Mouse (Mus musculus): ENCODE results near the gene Olfr1438-ps1.
"Not testable (repeated sequence)": the region's sequence is repeated elsewhere in the genome, so short reads cannot be mapped to it uniquely, and the experiment has no call there.

Gene Olfr1438-ps1

DNA sequence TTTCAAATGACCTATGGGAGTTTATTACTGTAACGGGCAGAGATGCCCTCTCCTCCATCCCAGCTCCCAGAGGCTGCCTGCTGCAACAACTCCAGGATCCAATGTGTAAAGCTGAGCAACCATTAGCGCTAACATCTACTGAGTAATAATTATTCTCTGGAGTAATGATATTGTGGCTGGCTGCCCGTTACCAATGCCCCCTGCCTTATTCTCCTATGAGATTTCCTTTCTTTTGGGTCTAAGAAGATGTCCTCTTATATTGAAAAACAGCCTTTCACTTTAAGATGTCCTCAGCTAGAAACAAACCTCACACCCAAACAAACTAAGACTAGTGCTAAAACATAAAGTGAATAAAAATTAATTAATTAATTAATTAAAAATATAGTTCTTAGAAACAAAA, at the start of gene Olfr1438-ps1:
Gene Olfr1438-ps1, minus strand, starts transcription at position 101 of the 400 bp plus-strand sequence.
- no peak for DNase-seq (ENCODE audit: low spot score)

DNA sequence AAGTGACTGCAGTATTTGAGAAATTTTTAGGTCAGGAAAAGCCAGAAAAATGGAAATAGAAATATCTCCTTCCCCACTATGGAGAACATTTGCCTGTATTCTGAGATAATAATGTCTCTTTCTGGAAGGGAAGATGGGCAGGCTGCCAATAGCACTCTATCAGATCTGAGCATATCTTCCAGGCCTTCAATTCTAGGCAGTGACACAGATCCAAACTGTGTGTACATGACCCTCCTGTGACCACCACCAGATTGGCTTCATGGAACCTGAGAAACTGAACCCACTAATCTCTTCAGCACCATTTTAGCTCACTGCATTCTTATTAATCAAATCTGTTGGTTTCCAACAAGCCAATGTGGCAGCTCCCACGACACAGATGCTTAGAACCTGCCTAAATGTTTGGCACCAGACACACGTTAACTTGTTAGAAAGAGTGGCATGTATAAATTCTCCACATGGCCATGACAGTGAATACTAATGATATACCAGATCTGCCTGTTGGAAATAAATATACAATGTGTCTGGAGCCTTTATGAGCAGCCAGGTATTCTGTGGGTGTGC, 38.8 kb upstream of the Olfr1438-ps1 start:
- DNase-seq (ENCODE audit: low spot score): no peak

- no peak for DNase-seq (ENCODE audit: low spot score)
Measured at GRCm38 (mm10) chr19:12373004-12373403, 37.3 kb upstream of the Olfr1438-ps1 start.

DNA sequence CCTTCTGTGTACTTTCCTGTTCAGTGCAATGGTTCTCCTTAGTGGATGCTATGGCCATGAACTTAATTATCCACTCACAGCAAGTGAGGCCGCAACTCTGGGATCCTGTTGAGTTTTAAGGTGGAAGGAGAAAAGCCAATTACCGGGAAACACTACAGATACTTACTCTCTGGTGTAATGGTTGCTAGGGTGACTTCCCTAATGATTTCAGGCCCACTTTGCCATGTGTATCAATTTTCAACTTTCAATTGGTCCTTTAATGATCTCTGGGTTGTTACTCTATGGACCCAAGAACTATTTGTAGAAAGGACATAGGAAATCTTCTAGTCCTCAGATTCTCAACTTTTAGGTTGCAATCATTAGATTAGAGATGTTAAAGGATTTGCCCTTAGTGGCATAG, 10.7 kb downstream of the Olfr1438-ps1 start, which contains the start of gene Olfr1437:
Gene Olfr1437, minus strand, starts transcription at position 101 of the 400 bp plus-strand sequence.
- DNase-seq (ENCODE audit: low spot score): no peak

DNA sequence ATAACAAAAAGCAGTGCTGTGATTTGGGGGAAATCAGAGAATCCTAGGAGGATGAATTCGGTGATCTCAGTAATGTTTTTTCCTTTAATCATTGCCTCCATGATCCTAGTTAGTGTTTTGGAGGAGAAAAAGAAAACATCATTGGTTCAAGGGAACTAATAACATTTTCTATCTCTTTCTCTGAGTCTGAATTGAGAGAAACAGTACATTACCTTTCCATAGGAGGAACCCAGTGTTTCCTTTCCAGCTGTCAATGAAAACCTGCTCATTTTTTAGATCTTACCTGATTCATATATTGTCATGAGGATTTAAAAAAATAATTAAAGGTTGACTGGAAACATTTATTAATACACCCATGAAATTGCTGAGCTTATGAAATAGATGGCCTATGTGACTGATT, 36.7 kb downstream of the Olfr1438-ps1 start, which contains the start of gene Olfr1436:
Gene Olfr1436, minus strand, starts transcription at position 101 of the 400 bp plus-strand sequence.
- DNase-seq (ENCODE audit: low spot score): not testable (repeated sequence)

GRCm38 (mm10) chr19:12292979-12293378, 42.7 kb downstream of the Olfr1438-ps1 start:
- no peak for DNase-seq (ENCODE audit: low spot score)

DNA sequence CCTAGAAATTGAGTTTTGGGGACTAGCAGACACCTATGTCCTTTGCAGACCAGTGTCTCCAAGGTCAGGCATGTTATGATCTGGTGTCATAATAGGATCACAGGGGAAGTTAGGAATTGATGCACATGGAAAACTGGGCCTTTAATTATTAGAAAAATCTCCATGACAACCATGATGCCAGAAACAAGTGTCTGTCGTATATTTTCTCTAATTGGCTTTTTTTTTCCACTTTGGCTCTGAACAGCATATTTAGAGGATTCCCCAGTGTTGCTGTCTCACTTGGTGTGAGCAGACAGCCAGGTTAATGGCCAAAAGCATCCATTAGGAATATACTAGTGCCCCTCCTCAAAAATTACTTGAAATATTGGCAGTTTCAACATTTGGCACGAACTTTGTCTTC, 56.2 kb downstream of the Olfr1438-ps1 start, which contains the start of gene Olfr1434:
Gene Olfr1434, plus strand, starts transcription at position 301 of the 400 bp plus-strand sequence.
- no peak for DNase-seq (ENCODE audit: low spot score)

Data from ovary, postnatal 14 days (tissue).